Mouse (Mus musculus): ENCODE measurements around the gene Cap1. TPM values are rescaled to one million over a fixed set of nuclear protein-coding genes. Genes with fewer than 3 reads are reported as not detected.
"Not testable (repeated sequence)": the region's sequence is repeated elsewhere in the genome, so short reads cannot be mapped to it uniquely, and the experiment has no call there.

The Cap1 gene
- total RNA-seq, 2 experiments from 2014 or later: 192 to 203 TPM

- no peak for DNase-seq (ENCODE audit: low spot score in 2 of 2)
Observed at GRCm38 (mm10) chr4:122838416-122838815, 47.4 kb downstream of the Cap1 start.

GRCm38 (mm10) chr4:122837994-122838393, 47.9 kb downstream of the Cap1 start:
- DNase-seq (ENCODE audit: low spot score in 2 of 2): no peak

- DNase-seq (ENCODE audit: low spot score in 2 of 2): no peak
Observed at GRCm38 (mm10) chr4:122837180-122837730, 48.6 kb downstream of the Cap1 start.

GRCm38 (mm10) chr4:122836403-122836775, 49.5 kb downstream of the Cap1 start:
- DNase-seq (ENCODE audit: low spot score in 2 of 2): no peak

- DNase-seq (ENCODE audit: low spot score in 2 of 2): peak; percentile 87 to 92
Observed at GRCm38 (mm10) chr4:122835530-122836402, 50.1 kb downstream of the Cap1 start, which contains the start of gene Ppt1. Ppt1 (plus strand) TSS chr4:122836242.

- no peak for DNase-seq (ENCODE audit: low spot score in 2 of 2)
Observed at GRCm38 (mm10) chr4:122831888-122832287, 54.0 kb downstream of the Cap1 start.

- DNase-seq (ENCODE audit: low spot score in 2 of 2): no peak
Observed at GRCm38 (mm10) chr4:122829339-122829738, 56.5 kb downstream of the Cap1 start.

- no peak for DNase-seq (ENCODE audit: low spot score in 2 of 2)
Observed at GRCm38 (mm10) chr4:122827651-122828050, 58.2 kb downstream of the Cap1 start.

- not testable (repeated sequence) for DNase-seq (ENCODE audit: low spot score in 2 of 2)
Observed at GRCm38 (mm10) chr4:122820941-122821340, 64.9 kb downstream of the Cap1 start.

GRCm38 (mm10) chr4:122816202-122816601, 69.7 kb downstream of the Cap1 start:
- DNase-seq (ENCODE audit: low spot score in 2 of 2): no peak

- no peak for DNase-seq (ENCODE audit: low spot score in 2 of 2)
Observed at GRCm38 (mm10) chr4:122811824-122812223, 74.0 kb downstream of the Cap1 start.

- no peak for DNase-seq (ENCODE audit: low spot score in 2 of 2)
Observed at GRCm38 (mm10) chr4:122811180-122811579, 74.7 kb downstream of the Cap1 start.

Other genes starting within 250 kb of the Cap1 start
- not detected for gene 9530002B09Rik, start 196.8 kb downstream of the Cap1 start, total RNA-seq (2021)
- gene Ppt1, start 49.8 kb downstream of the Cap1 start, total RNA-seq (2021): 10 to 100 TPM; 65.8 to 73.0 TPM
- gene Mfsd2a, start 75.1 kb upstream of the Cap1 start, total RNA-seq (2021): 10 to 100 TPM; 64.0 to 68.9 TPM
- 10 to 100 TPM; 53.5 to 59.1 TPM for gene Mycl, start 109.6 kb upstream of the Cap1 start, total RNA-seq (2021)
- 10 to 100 TPM; 24.5 to 29.2 TPM for gene Trit1, start 130.5 kb upstream of the Cap1 start, total RNA-seq (2021)
- under 1 TPM; 0.42 to 0.71 TPM for gene Bmp8b, start 219.1 kb upstream of the Cap1 start, total RNA-seq (2021)
- under 1 TPM; 0.39 to 0.45 TPM for gene Oxct2b, start 230.2 kb upstream of the Cap1 start, total RNA-seq (2021)